ENCODE assay signal across 7 mouse cellular contexts in genomic region chr9:56075264-56075663, GRCm38 (mm10). TPM values are rescaled to one million over a fixed set of nuclear protein-coding genes. Genes with fewer than 3 reads are reported as not detected.
A peak's percentile ranks its signal among the peaks of the same experiment; 100 is the strongest.
DNase-seq lines count a peak whose midpoint lies in the region; ATAC-seq lines count a peak whose summit lies in the region.

No protein-coding gene starts in this region.

- WGBS in hindbrain, embryonic 14.5 days = 2% methylated on average over 4 of the region's 4 CpGs

- no peak overlapping the region for H3K9ac ChIP-seq in hindbrain, embryonic 14.5 days

- peaks cover 13% of the 10 kb centered on the region; the same call in 1 of the 2 replicates for H3K36me3 ChIP-seq in hindbrain, embryonic 14.5 days (replicated peaks; ENCODE audit: control insufficient read depth, insufficient read depth)

- peak overlapping the region; percentile 49; the same call in 1 of the 2 replicates for H3K27ac ChIP-seq in hindbrain, embryonic 14.5 days

- ATAC-seq in hindbrain, embryonic 14.5 days (ENCODE audit: low FRiP score) = peak; percentile 48; the same call in 1 of the 2 replicates

- H3K27me3 ChIP-seq in hindbrain, embryonic 14.5 days (ENCODE audit: control insufficient read depth, insufficient read depth, low read length) = no peaks in the 10 kb centered on the region

- no peaks in the 10 kb centered on the region for H3K4me1 ChIP-seq in hindbrain, embryonic 14.5 days (replicated peaks; ENCODE audit: control insufficient read depth, insufficient read depth, low read length)

- no peak overlapping the region for H3K4me3 ChIP-seq in hindbrain, embryonic 14.5 days (replicated peaks; ENCODE audit: low read length)

- no peak overlapping the region for H3K4me2 ChIP-seq in hindbrain, embryonic 14.5 days (replicated peaks)

- peak; percentile 83 for DNase-seq in WW6 (ENCODE audit: low read depth, low spot score)
- DNase-seq in cerebellum, postnatal 10 days = peak; percentile 70 to 82
- DNase-seq in frontal cortex, postnatal 14 days (ENCODE audit: low spot score in 2 of 2) = peak; percentile 44 to 50
- DNase-seq in hindbrain, embryonic 14.5 days (ENCODE audit: low spot score) = peak; percentile 81
- DNase-seq in layer of hippocampus, postnatal 14 days (ENCODE audit: low spot score in 2 of 2) = peak; percentile 64 to 85
- DNase-seq in lung, postnatal 36 days = peak; percentile 93
- peak; percentile 43 to 68 for DNase-seq in right cerebral cortex, adult 2 months (ENCODE audit: low spot score in 2 of 2)

- no peaks in the 10 kb centered on the region for H3K9me3 ChIP-seq in hindbrain, embryonic 14.5 days (ENCODE audit: control insufficient read depth, low read length)

RNA-seq across cellular contexts. Expression of gene Pstpip1, which starts 14.5 kb away (rescaled TPM):
- 0.22 and 0.84 TPM in 2 replicates for polyA plus RNA-seq in hindbrain, embryonic 14.5 days (2014; fragmentation: Nextera tagmentation; extraction: Ambion mirVana)
- total RNA-seq in layer of hippocampus, postnatal 14 days (2021) = 1 to 10 TPM; 2.9 to 3.5 TPM

RNA-seq across cellular contexts. Expression of gene Rcn2, which starts 33.6 kb away (rescaled TPM):
- polyA plus RNA-seq in hindbrain, embryonic 14.5 days (2014; fragmentation: Nextera tagmentation; extraction: Ambion mirVana) = 265 and 297 TPM in 2 replicates
- 100 to 1,000 TPM; 110 to 116 TPM for total RNA-seq in layer of hippocampus, postnatal 14 days (2021)
